Mouse (Mus musculus) splenic B cell, adult 2 months (primary cell): ENCODE results near the gene Tas2r124.

ENCODE experiments used
- DNase-seq: peaks from one replicate; pipeline ENCODE4 v3.0.0-alpha.2; 2011; ENCODE audit warnings: low read depth, low spot score
- H3K27me3 ChIP-seq: 2 replicates; pipeline ENCODE4 v1.6.1; 2012; ENCODE audit warnings: mild to moderate bottlenecking, low read length, moderate library complexity, mixed read lengths; ENCODE audit not compliant: control insufficient read depth, poor library complexity, insufficient read depth, severe bottlenecking
- H3K36me3 ChIP-seq: 2 replicates; pipeline ENCODE4 v1.6.1; 2012; ENCODE audit warnings: mild to moderate bottlenecking, low read length, moderate library complexity, mixed read lengths; ENCODE audit not compliant: control insufficient read depth, poor library complexity, insufficient read depth, severe bottlenecking

The Tas2r124 gene

DNA sequence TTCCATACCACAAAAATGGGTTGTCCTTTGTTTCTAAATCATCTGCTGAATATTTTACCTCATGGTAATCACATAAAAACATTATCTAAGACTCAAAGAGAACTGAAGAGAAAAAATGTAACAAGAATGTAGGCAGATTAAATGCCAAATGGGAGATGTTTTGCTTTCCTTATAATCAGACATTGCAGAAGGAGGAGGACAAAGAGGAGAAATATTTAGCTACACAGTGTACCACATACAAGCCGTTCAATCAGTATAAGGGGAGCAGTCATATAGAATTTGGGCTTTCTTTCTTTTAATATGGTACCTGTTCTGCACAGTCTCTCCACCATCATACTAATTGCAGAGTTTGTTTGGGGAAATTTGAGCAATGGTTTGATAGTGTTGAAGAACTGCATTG lies at the start of gene Tas2r124:
TSS of gene Tas2r124 (plus strand) at position 301 of the 400 bp plus-strand sequence.
- Histone ChIP-seq H3K36me3 (no peaks in the 10 kb centered on the region), H3K27me3 (no peaks in the 10 kb centered on the region)
- DNase-seq = no peak

GRCm38 (mm10) chr6:132711828-132712227 lies 42.7 kb upstream of the Tas2r124 start, which contains the start of gene Tas2r122:
Gene Tas2r122 (minus strand): TSS chr6:132711928.
- Histone ChIP-seq H3K36me3 (no peaks in the 10 kb centered on the region), H3K27me3 (no peaks in the 10 kb centered on the region)
- no peak for DNase-seq

DNA sequence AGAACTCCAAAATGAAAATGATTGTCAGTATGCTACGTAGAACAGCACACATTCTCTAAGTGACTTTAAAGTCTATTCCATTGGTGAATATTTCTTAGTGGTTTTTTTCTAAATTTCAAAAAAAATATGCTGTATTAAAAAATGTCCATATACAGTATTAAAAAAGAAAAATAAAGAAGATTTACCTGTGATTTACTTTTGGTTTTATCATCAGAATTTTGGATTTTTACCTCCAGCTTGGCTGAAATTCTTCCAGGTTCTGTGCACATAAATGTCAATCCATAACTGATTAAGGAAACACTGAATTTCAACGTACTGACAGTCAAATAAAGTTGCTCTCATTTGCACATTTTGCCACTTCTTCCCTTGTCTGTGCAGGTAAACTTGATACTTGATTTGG lies 16.6 kb upstream of the Tas2r124 start, which contains the start of gene Tas2r115:
TSS of gene Tas2r115 (minus strand) at position 101 of the 400 bp plus-strand sequence.
- H3K27me3 ChIP-seq = no peaks in the 10 kb centered on the region
- H3K36me3 ChIP-seq = no peaks in the 10 kb centered on the region
- no peak for DNase-seq

GRCm38 (mm10) chr6:132750206-132750605 lies 4.3 kb upstream of the Tas2r124 start:
- Histone ChIP-seq H3K36me3 (no peaks in the 10 kb centered on the region), H3K27me3 (no peaks in the 10 kb centered on the region)
- DNase-seq = no peak

- Histone ChIP-seq H3K36me3 (no peaks in the 10 kb centered on the region), H3K27me3 (no peaks in the 10 kb centered on the region)
- DNase-seq = no peak
Observed at GRCm38 (mm10) chr6:132761831-132762230, 7.3 kb downstream of the Tas2r124 start, which contains the start of gene Tas2r102. Gene Tas2r102 (plus strand): TSS chr6:132762131.

GRCm38 (mm10) chr6:132778062-132778461 lies 23.5 kb downstream of the Tas2r124 start, which contains the start of gene Tas2r136:
Gene Tas2r136 (minus strand): TSS chr6:132778162.
- DNase-seq = no peak
- H3K36me3 ChIP-seq = no peaks in the 10 kb centered on the region
- H3K27me3 ChIP-seq = no peaks in the 10 kb centered on the region

DNA sequence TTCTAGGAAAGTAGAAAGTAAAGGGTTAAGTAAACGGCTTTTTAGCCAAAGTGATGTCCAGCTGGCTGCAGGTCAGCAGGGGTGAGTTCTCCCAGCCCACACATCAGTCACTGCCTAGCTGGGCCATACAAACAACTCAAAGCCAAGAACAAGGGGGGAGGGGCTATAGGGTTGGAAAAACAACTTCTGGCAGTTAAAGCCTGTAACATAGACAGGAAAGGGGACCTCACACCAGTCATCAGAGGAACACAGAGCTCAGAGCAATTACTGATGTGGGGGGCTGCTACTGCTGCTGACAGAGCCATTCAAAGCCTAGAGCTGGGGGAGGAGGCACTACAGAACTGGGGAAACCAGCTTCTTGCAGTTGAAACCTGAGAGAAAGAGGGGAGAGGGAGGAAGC lies 40.9 kb downstream of the Tas2r124 start:
- no peak for DNase-seq
- Histone ChIP-seq H3K27me3 (no peaks in the 10 kb centered on the region), H3K36me3 (no peaks in the 10 kb centered on the region)

DNA sequence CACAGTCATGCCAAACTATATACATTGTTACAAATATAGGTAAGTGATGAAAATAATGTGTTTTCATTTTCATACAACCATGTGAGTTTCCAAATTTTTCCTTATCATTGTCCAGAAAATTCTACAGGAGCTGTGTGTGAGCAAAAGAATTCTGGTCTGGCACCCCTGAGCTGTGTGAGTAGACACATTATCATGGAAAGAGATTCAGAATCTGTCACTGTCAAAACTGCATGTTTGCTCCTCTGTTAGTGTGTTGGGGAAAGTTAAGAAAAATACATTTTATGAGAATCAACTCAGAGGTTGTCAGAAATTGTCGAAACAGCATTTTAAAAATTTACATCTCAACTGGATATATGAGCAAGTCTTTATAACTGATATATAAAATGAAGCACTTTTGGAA lies 48.0 kb downstream of the Tas2r124 start, which contains the start of gene Tas2r117:
TSS of gene Tas2r117 (plus strand) at position 301 of the 400 bp plus-strand sequence.
- Histone ChIP-seq H3K27me3 (no peaks in the 10 kb centered on the region), H3K36me3 (no peaks in the 10 kb centered on the region)
- no peak for DNase-seq
